Mouse (Mus musculus): ENCODE data around the gene Sod3. TPM values are rescaled to one million over a fixed set of nuclear protein-coding genes. Genes with fewer than 3 reads are reported as not detected.

Gene Sod3
- polyA plus RNA-seq, 1 experiment from 2014 or later, result 0.39 TPM

GRCm38 (mm10) chr5:52408668-52409315 lies 45.2 kb downstream of the Sod3 start:
- Histone ChIP-seq H3K9me3 (ENCODE audit: control insufficient read depth, low read length) (no peaks in the 10 kb centered on the region), H3K4me2 (ENCODE audit: low read length) (no peak overlapping the region), H3K4me3 (ENCODE audit: control insufficient read depth in 1 of 2, insufficient read depth in 1 of 2, low read depth in 1 of 2, low read length in 2 of 2) (no peak overlapping the region), H3K4me1 (ENCODE audit: control insufficient read depth in 2 of 2, insufficient read depth in 2 of 2, low read length in 2 of 2) (peaks cover 0 to 2% of the 10 kb centered on the region in 2 experiments; a peak in 1 of 4 replicates), H3K27ac (replicated peaks in 1 of 2; ENCODE audit: control insufficient read depth in 1 of 2, insufficient read depth in 1 of 2, low read depth in 2 of 2, low read length in 2 of 2) (no peak overlapping the region), H3K36me3 (ENCODE audit: control insufficient read depth, insufficient read depth, low read length) (no peaks in the 10 kb centered on the region; the same call in 1 of the 2 replicates), H3K9ac (ENCODE audit: low read length) (no peak overlapping the region), H3K27me3 (ENCODE audit: control insufficient read depth, insufficient read depth, low read length) (no peaks in the 10 kb centered on the region)
- WGBS, result 68% methylated on average over 7 of the region's 7 CpGs
- no peak for ATAC-seq (ENCODE audit: insufficient number of reproducible peaks, insufficient read depth, low FRiP score, low read depth)

- Histone ChIP-seq H3K27ac (replicated peaks in 1 of 2; ENCODE audit: control insufficient read depth in 1 of 2, insufficient read depth in 1 of 2, low read depth in 2 of 2, low read length in 2 of 2) (no peak overlapping the region), H3K4me2 (ENCODE audit: low read length) (no peak overlapping the region), H3K36me3 (ENCODE audit: control insufficient read depth, insufficient read depth, low read length) (no peaks in the 10 kb centered on the region), H3K4me3 (ENCODE audit: control insufficient read depth in 1 of 2, insufficient read depth in 1 of 2, low read depth in 1 of 2, low read length in 2 of 2) (no peak overlapping the region), H3K4me1 (ENCODE audit: control insufficient read depth in 2 of 2, insufficient read depth in 2 of 2, low read length in 2 of 2) (peaks cover 0 to 2% of the 10 kb centered on the region in 2 experiments; a peak in 1 of 4 replicates), H3K9me3 (ENCODE audit: control insufficient read depth, low read length) (no peaks in the 10 kb centered on the region), H3K27me3 (ENCODE audit: control insufficient read depth, insufficient read depth, low read length) (no peaks in the 10 kb centered on the region), H3K9ac (ENCODE audit: low read length) (no peak overlapping the region)
- WGBS, result 86% methylated on average over 12 of the region's 12 CpGs
- ATAC-seq (ENCODE audit: insufficient number of reproducible peaks, insufficient read depth, low FRiP score, low read depth), result no peak
These were observed 46.6 kb downstream of the Sod3 start for GRCm38 (mm10) chr5:52410197-52410596.

- no peak for ATAC-seq (ENCODE audit: insufficient number of reproducible peaks, insufficient read depth, low FRiP score, low read depth)
- WGBS, result 53% methylated on average over 3 of the region's 3 CpGs
- no peaks in the 10 kb centered on the region for H3K36me3 ChIP-seq (ENCODE audit: control insufficient read depth, insufficient read depth, low read length)
These were observed 48.0 kb downstream of the Sod3 start for GRCm38 (mm10) chr5:52411567-52411966.

GRCm38 (mm10) chr5:52415193-52415592 lies 51.6 kb downstream of the Sod3 start:
- Histone ChIP-seq H3K4me3 (ENCODE audit: control insufficient read depth in 1 of 2, insufficient read depth in 1 of 2, low read depth in 1 of 2, low read length in 2 of 2) (no peak overlapping the region), H3K27me3 (ENCODE audit: control insufficient read depth, insufficient read depth, low read length) (no peaks in the 10 kb centered on the region), H3K9ac (ENCODE audit: low read length) (no peak overlapping the region), H3K4me1 (ENCODE audit: control insufficient read depth in 2 of 2, insufficient read depth in 2 of 2, low read length in 2 of 2) (no peaks in the 10 kb centered on the region), H3K36me3 (ENCODE audit: control insufficient read depth, insufficient read depth, low read length) (no peaks in the 10 kb centered on the region), H3K9me3 (ENCODE audit: control insufficient read depth, low read length) (no peaks in the 10 kb centered on the region), H3K4me2 (ENCODE audit: low read length) (no peak overlapping the region), H3K27ac (replicated peaks in 1 of 2; ENCODE audit: control insufficient read depth in 1 of 2, insufficient read depth in 1 of 2, low read depth in 2 of 2, low read length in 2 of 2) (no peak overlapping the region)
- ATAC-seq (ENCODE audit: insufficient number of reproducible peaks, insufficient read depth, low FRiP score, low read depth), result no peak
- WGBS, result 77% methylated on average over 1 of the region's 1 CpGs

More at GRCm38 (mm10) chr5:52411567-52411966, 48.0 kb downstream of the Sod3 start:
- peaks cover 0 to 2% of the 10 kb centered on the region in 2 experiments; a peak in 1 of 4 replicates for H3K4me1 ChIP-seq (ENCODE audit: control insufficient read depth in 2 of 2, insufficient read depth in 2 of 2, low read length in 2 of 2)
- no peak overlapping the region for H3K4me2 ChIP-seq (ENCODE audit: low read length)
- H3K27ac ChIP-seq (replicated peaks in 1 of 2; ENCODE audit: control insufficient read depth in 1 of 2, insufficient read depth in 1 of 2, low read depth in 2 of 2, low read length in 2 of 2), result no peak overlapping the region
- H3K4me3 ChIP-seq (ENCODE audit: control insufficient read depth in 1 of 2, insufficient read depth in 1 of 2, low read depth in 1 of 2, low read length in 2 of 2), result no peak overlapping the region
- H3K27me3 ChIP-seq (ENCODE audit: control insufficient read depth, insufficient read depth, low read length), result no peaks in the 10 kb centered on the region
- no peaks in the 10 kb centered on the region for H3K9me3 ChIP-seq (ENCODE audit: control insufficient read depth, low read length)
- H3K9ac ChIP-seq (ENCODE audit: low read length), result no peak overlapping the region

GRCm38 (mm10) chr5:52415917-52416316 lies 52.3 kb downstream of the Sod3 start:
- H3K9me3 ChIP-seq (ENCODE audit: control insufficient read depth, low read length), result no peaks in the 10 kb centered on the region
- H3K4me2 ChIP-seq (ENCODE audit: low read length), result no peak overlapping the region
- H3K9ac ChIP-seq (ENCODE audit: low read length), result no peak overlapping the region
- ATAC-seq (ENCODE audit: insufficient number of reproducible peaks, insufficient read depth, low FRiP score, low read depth), result no peak
- H3K36me3 ChIP-seq (ENCODE audit: control insufficient read depth, insufficient read depth, low read length), result no peaks in the 10 kb centered on the region
- no peak overlapping the region for H3K27ac ChIP-seq (replicated peaks in 1 of 2; ENCODE audit: control insufficient read depth in 1 of 2, insufficient read depth in 1 of 2, low read depth in 2 of 2, low read length in 2 of 2)
- H3K27me3 ChIP-seq (ENCODE audit: control insufficient read depth, insufficient read depth, low read length), result no peaks in the 10 kb centered on the region
- no peak overlapping the region for H3K4me3 ChIP-seq (ENCODE audit: control insufficient read depth in 1 of 2, insufficient read depth in 1 of 2, low read depth in 1 of 2, low read length in 2 of 2)
- no peaks in the 10 kb centered on the region for H3K4me1 ChIP-seq (ENCODE audit: control insufficient read depth in 2 of 2, insufficient read depth in 2 of 2, low read length in 2 of 2)
- WGBS, result 74% methylated on average over 6 of the region's 6 CpGs

GRCm38 (mm10) chr5:52416485-52416884 lies 52.9 kb downstream of the Sod3 start:
- no peak overlapping the region for H3K27ac ChIP-seq (replicated peaks in 1 of 2; ENCODE audit: control insufficient read depth in 1 of 2, insufficient read depth in 1 of 2, low read depth in 2 of 2, low read length in 2 of 2)
- no peaks in the 10 kb centered on the region for H3K4me1 ChIP-seq (ENCODE audit: control insufficient read depth in 2 of 2, insufficient read depth in 2 of 2, low read length in 2 of 2)
- H3K36me3 ChIP-seq (ENCODE audit: control insufficient read depth, insufficient read depth, low read length), result no peaks in the 10 kb centered on the region
- H3K9me3 ChIP-seq (ENCODE audit: control insufficient read depth, low read length), result no peaks in the 10 kb centered on the region
- no peak overlapping the region for H3K9ac ChIP-seq (ENCODE audit: low read length)
- no peak for ATAC-seq (ENCODE audit: insufficient number of reproducible peaks, insufficient read depth, low FRiP score, low read depth)
- no peak overlapping the region for H3K4me2 ChIP-seq (ENCODE audit: low read length)
- no peaks in the 10 kb centered on the region for H3K27me3 ChIP-seq (ENCODE audit: control insufficient read depth, insufficient read depth, low read length)
- WGBS, result 59% methylated on average over 2 of the region's 2 CpGs
- H3K4me3 ChIP-seq (ENCODE audit: control insufficient read depth in 1 of 2, insufficient read depth in 1 of 2, low read depth in 1 of 2, low read length in 2 of 2), result no peak overlapping the region

Other genes starting within 250 kb of the Sod3 start
- gene Dhx15, start 173.3 kb upstream of the Sod3 start, polyA plus RNA-seq (2014; fragmentation: Nextera tagmentation; extraction: Ambion mirVana), result 44.9 and 47.2 TPM in 2 replicates
- 2.4 and 3.1 TPM in 2 replicates for gene Ccdc149, start 107.7 kb downstream of the Sod3 start, polyA plus RNA-seq (2014; fragmentation: Nextera tagmentation; extraction: Ambion mirVana)
- 1.7 and 2.1 TPM in 2 replicates for gene Lgi2, start 202.7 kb downstream of the Sod3 start, polyA plus RNA-seq (2014; fragmentation: Nextera tagmentation; extraction: Ambion mirVana)